Mouse (Mus musculus) liver, adult 2 months (tissue): Measurements from ENCODE around the gene Ggt7. TPM values are rescaled to one million over a fixed set of nuclear protein-coding genes. Genes with fewer than 3 reads are reported as not detected.

ENCODE experiments used
- DNase-seq: peaks from one replicate; pipeline ENCODE4 v3.0.0-alpha.2; 2011; ENCODE audit warnings: low read depth, low spot score; ENCODE audit errors: extremely low read depth
- H3K27ac ChIP-seq: fragments of 200-500 bp; replicated peaks from 2 replicates; pipeline ENCODE4 v1.5.1; 2012; ENCODE audit warnings: low read depth, mild to moderate bottlenecking, control low read depth, inconsistent platforms, low read length; ENCODE audit not compliant: insufficient read depth
- H3K27me3 ChIP-seq: fragments of 200-500 bp; 2 replicates; pipeline ENCODE4 v1.6.1; 2012; ENCODE audit warnings: mild to moderate bottlenecking, moderate library complexity, low read length, inconsistent platforms; ENCODE audit not compliant: control insufficient read depth, insufficient read depth
- H3K36me3 ChIP-seq: fragments of 200-500 bp; 2 replicates; pipeline ENCODE4 v1.6.1; 2012; ENCODE audit warnings: low read length, inconsistent platforms; ENCODE audit not compliant: control insufficient read depth, insufficient read depth
- H3K4me1 ChIP-seq: fragments of 200-500 bp; 2 replicates; pipeline ENCODE4 v1.6.1; 2011; ENCODE audit warnings: low read length; ENCODE audit not compliant: control insufficient read depth, insufficient read depth
- H3K4me3 ChIP-seq: fragments of 200-500 bp; 2 replicates; pipeline ENCODE4 v1.5.1; 2011; ENCODE audit warnings: low read depth, mild to moderate bottlenecking, control low read depth, low read length, moderate library complexity; ENCODE audit not compliant: insufficient read depth
- H3K79me2 ChIP-seq: fragments of 200-500 bp; 2 replicates; pipeline ENCODE4 v1.6.1; 2012; ENCODE audit warnings: inconsistent platforms, mild to moderate bottlenecking, low read length, moderate library complexity; ENCODE audit not compliant: control insufficient read depth, insufficient read depth
- H3K9ac ChIP-seq: fragments of 200-500 bp; 2 replicates; pipeline ENCODE4 v1.6.1; 2012; ENCODE audit warnings: low read depth, mild to moderate bottlenecking, control low read depth, inconsistent platforms, low read length
- CTCF ChIP-seq: fragments of 200-500 bp; IDR thresholded peaks from 2 replicates; pipeline ENCODE4 v1.5.1; 2011; ENCODE audit warnings: low read depth, low read length, control low read depth
- POLR2A ChIP-seq: fragments of 200-500 bp; IDR thresholded peaks from 2 replicates; pipeline ENCODE4 v1.6.1; 2011; ENCODE audit warnings: low read length, control low read depth; ENCODE audit not compliant: insufficient read depth; ENCODE audit errors: extremely low read depth
- WGBS: fragments of 180-500 bp; shearing (Covaris S2); methylation state at CpG from one replicate; pipeline ENCODE4 v1.1.7; 2018; 5-methylcytosine and 5-hydroxymethylcytosine counted together
- polyA plus RNA-seq: library from polyadenylated mRNA; depleted of rRNA; stranded (reverse); fragments of >200 nt; gene quantifications from 2 replicates; pipeline ENCODE4 v1.2.3, GENCODE M21; 2012; rRNA removed
- total RNA-seq: library from RNA; depleted of rRNA; stranded (reverse); fragments of >200 nt; gene quantifications from 2 replicates; pipeline ENCODE4 v1.2.3, GENCODE M21; 2014; rRNA removed

The Ggt7 gene
- total and polyA plus RNA-seq, 2 experiments, result 0.18 to 1.7 TPM

GRCm38 (mm10) chr2:155442916-155443315, 75.1 kb downstream of the Ggt7 start:
- peak; percentile 55 for DNase-seq
- peaks cover 13% of the 10 kb centered on the region; the same call in 1 of the 2 replicates for H3K79me2 ChIP-seq
- 41% methylated on average over 4 of the region's 4 CpGs for WGBS
- H3K27me3 ChIP-seq, result no peaks in the 10 kb centered on the region
- peaks cover 11% of the 10 kb centered on the region for H3K4me1 ChIP-seq
- peak overlapping the region; percentile 39; the same call in 1 of the 2 replicates for H3K27ac ChIP-seq
- H3K36me3 ChIP-seq, result peaks cover 4% of the 10 kb centered on the region; the same call in 1 of the 2 replicates
- H3K4me3 ChIP-seq, result no peak overlapping the region
- no peak for TF ChIP-seq CTCF
- TF ChIP-seq POLR2A, result no peak
- no peak overlapping the region for H3K9ac ChIP-seq

Other genes with a start within 250 kb of the Ggt7 start
- 26.8 and 31.8 TPM in 2 replicates for gene Map1lc3a, start 241.9 kb downstream of the Ggt7 start, total RNA-seq
- gene Map1lc3a, start 241.9 kb downstream of the Ggt7 start, polyA plus RNA-seq, result 87.2 and 125 TPM in 2 replicates
- 9.3 and 11.9 TPM in 2 replicates for gene Pigu, start 160.8 kb downstream of the Ggt7 start, total RNA-seq
- 19.5 and 24.0 TPM in 2 replicates for gene Pigu, start 160.8 kb downstream of the Ggt7 start, polyA plus RNA-seq
- 54.2 and 60.6 TPM in 2 replicates for gene Trp53inp2, start 137.2 kb downstream of the Ggt7 start, total RNA-seq
- 98.7 and 142 TPM in 2 replicates for gene Trp53inp2, start 137.2 kb downstream of the Ggt7 start, polyA plus RNA-seq
- gene Ncoa6, start 44.3 kb downstream of the Ggt7 start, total RNA-seq, result 6.4 and 9.5 TPM in 2 replicates
- gene Ncoa6, start 44.3 kb downstream of the Ggt7 start, polyA plus RNA-seq, result 15.1 and 18.3 TPM in 2 replicates
- 204 and 297 TPM in 2 replicates for gene Acss2, start 289 bp downstream of the Ggt7 start, total RNA-seq
- gene Acss2, start 289 bp downstream of the Ggt7 start, polyA plus RNA-seq, result 155 and 248 TPM in 2 replicates
- 69.4 and 112 TPM in 2 replicates for gene Gss, start 74.6 kb upstream of the Ggt7 start, total RNA-seq
- 113 and 134 TPM in 2 replicates for gene Gss, start 74.6 kb upstream of the Ggt7 start, polyA plus RNA-seq
- not detected in 2 replicates for gene Myh7b, start 93.0 kb upstream of the Ggt7 start, total RNA-seq
- gene Myh7b, start 93.0 kb upstream of the Ggt7 start, polyA plus RNA-seq, result not detected in 2 replicates
- 53.4 and 65.6 TPM in 2 replicates for gene Trpc4ap, start 174.1 kb upstream of the Ggt7 start, total RNA-seq
- 101 and 114 TPM in 2 replicates for gene Trpc4ap, start 174.1 kb upstream of the Ggt7 start, polyA plus RNA-seq
- gene Edem2, start 211.2 kb upstream of the Ggt7 start, total RNA-seq, result 45.8 and 53.1 TPM in 2 replicates
- gene Edem2, start 211.2 kb upstream of the Ggt7 start, polyA plus RNA-seq, result 64.1 and 71.6 TPM in 2 replicates
- gene Gm17581, start 217.6 kb upstream of the Ggt7 start, total RNA-seq, result not detected in 2 replicates
- not detected in 2 replicates for gene Gm17581, start 217.6 kb upstream of the Ggt7 start, polyA plus RNA-seq
- gene Procr, start 232.9 kb upstream of the Ggt7 start, total RNA-seq, result 0.46 and 0.47 TPM in 2 replicates
- gene Procr, start 232.9 kb upstream of the Ggt7 start, polyA plus RNA-seq, result 0.65 and 0.73 TPM in 2 replicates